Mouse (Mus musculus): Measurements from ENCODE around the gene Pcsk5.
A peak's percentile ranks its signal among the peaks of the same experiment; 100 is the strongest.
"Not testable (repeated sequence)": the region's sequence is repeated elsewhere in the genome, so short reads cannot be mapped to it uniquely, and the experiment has no call there.

Pcsk5 gene

GRCm38 (mm10) chr19:17482126-17482790 lies 355.2 kb downstream of the Pcsk5 start:
- no peak for DNase-seq (ENCODE audit: low spot score in 2 of 2)

GRCm38 (mm10) chr19:17479471-17479870 lies 358.0 kb downstream of the Pcsk5 start:
- DNase-seq (ENCODE audit: low spot score in 2 of 2) = no peak

- no peak for DNase-seq (ENCODE audit: low spot score in 2 of 2)
These were observed 361.4 kb downstream of the Pcsk5 start for GRCm38 (mm10) chr19:17476021-17476420.

GRCm38 (mm10) chr19:17473138-17473537 lies 364.3 kb downstream of the Pcsk5 start:
- not testable (repeated sequence) for DNase-seq (ENCODE audit: low spot score in 2 of 2)

DNA sequence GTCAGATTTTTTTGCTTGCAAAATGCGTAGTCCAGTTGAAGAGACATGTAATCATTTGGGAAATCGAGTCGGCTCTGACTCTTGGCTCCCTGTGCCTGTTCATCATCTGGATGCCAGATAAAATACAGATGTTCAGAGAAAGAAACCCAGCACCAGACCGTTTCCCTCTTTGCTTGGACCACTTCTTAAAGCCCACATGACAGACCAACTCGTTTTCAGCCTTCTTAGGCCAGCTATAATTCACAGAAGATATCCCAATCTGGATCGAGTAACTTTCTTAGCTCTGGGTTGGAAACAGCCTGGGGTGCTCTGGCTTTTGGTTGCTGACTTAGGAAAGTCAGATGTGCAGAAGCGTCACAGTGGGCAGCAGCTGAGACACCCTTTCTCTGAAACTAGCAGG lies 365.6 kb downstream of the Pcsk5 start:
- peak in 1 of 2 experiments; percentile 17 for DNase-seq (ENCODE audit: low spot score in 2 of 2)

GRCm38 (mm10) chr19:17471196-17471595 lies 366.2 kb downstream of the Pcsk5 start:
- DNase-seq (ENCODE audit: low spot score in 2 of 2) = no peak

GRCm38 (mm10) chr19:17467556-17468211 lies 369.7 kb downstream of the Pcsk5 start:
- DNase-seq (ENCODE audit: low spot score in 2 of 2) = no peak

DNA sequence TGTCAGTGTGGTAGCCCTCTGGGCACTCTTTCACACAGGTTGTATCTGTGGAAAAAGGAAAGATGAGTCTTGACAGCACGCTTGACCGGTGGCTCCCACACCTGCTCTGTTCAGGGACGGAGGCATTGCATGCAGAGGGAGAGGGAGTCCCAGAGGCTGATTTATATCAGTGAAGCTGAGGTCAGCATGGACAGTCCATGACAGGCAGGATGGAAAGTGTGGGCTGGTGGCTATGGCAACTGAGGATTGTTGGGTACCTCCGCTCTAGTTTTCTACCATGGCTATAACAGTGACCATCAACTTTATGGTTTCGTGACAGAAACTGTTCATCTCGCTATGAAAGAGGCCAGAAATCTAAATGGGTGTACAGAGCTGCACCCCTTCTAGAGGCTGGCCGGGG lies 385.4 kb downstream of the Pcsk5 start:
- no peak for DNase-seq (ENCODE audit: low spot score in 2 of 2)

DNA sequence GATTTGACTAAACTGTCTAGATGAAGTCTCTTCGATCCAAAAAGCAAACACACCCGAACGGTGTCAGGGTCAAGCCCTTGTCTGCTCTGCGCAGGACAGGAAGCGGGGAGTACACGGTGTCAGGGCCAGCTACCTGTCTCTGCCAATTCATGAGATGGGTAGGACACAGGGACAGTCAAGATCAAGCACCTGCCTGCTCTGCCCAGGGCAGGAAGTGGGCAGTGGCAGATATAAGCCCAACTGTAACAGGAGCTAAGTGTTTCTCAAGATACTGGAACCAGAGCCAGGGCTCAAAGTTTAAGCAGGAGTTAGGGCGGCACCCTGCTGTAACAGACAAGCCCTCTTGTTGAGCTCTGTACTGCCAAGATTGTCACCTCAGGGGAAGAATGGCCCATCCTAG lies 393.9 kb downstream of the Pcsk5 start:
- DNase-seq (ENCODE audit: low spot score in 2 of 2) = no peak

DNA sequence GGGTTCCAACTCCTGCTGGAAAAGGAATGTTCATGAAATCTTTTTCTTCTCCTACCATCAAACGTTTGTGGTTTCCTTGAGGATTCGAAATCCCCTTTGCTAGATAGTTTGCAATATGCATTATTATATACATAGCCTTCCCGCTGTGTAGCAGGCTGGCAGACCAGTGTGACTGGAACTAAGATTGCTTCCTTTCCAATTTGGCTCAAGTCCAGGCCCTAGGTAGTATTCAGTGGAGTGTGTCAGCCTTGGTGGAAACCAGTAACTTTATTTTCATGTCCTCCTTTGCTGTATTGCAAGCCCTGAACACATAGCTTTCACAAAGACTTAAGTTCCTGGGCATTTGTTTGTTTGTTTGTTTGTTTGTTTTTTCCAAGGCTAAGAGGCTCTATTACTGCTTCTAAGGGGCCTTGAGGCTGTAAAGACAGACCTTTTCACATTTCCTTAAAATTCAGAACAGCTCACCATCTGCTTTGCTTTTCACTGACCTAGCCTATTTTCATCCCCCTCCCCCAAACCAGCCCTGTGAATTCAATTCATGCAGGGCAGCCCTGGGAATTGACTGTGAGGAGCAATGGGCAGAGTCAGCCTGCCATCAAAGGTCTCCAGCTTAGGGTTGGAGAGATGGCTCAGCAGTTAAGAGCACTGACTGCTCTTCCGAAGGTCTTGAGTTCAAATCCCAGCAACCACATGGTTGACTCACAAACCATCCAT lies 397.8 kb downstream of the Pcsk5 start:
- no peak for DNase-seq (ENCODE audit: low spot score in 2 of 2)

DNA sequence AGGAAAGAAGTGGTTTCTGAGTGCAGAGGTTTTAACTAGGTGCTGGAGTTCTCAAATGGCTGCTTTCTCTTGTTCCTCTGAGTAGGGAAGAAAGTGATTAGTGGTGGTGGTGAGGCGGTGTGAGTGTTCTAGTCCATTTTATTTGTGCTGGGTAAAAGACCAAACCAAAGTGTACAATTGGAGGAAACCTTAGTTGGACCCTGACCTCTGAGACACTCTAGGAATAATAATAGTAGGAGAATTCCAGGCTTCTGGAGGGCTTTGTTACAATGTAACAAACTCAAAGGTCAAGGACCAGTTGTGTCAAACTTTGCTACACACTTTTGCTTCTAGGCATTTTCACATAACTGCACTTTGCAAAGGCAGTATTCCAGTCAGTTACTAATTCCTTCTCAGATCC lies 400.8 kb downstream of the Pcsk5 start:
- DNase-seq (ENCODE audit: low spot score in 2 of 2) = no peak

DNA sequence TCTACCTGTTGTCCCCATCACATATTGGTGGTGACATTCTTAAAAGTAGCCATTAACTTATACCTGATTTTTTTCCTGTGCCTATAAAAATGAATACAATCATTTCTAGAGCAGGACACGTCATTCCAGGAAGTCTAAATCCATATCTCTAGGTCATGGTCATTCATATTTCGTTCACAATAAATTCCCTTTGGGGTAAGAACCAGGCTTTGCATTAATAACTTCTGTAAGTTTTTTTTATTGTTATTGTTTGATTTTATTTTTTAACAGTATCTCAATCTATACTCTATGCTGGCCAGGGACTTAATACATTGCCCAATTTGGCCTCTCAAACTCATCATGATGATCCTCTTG lies 408.9 kb downstream of the Pcsk5 start:
- DNase-seq (ENCODE audit: low spot score in 2 of 2) = no peak

DNA sequence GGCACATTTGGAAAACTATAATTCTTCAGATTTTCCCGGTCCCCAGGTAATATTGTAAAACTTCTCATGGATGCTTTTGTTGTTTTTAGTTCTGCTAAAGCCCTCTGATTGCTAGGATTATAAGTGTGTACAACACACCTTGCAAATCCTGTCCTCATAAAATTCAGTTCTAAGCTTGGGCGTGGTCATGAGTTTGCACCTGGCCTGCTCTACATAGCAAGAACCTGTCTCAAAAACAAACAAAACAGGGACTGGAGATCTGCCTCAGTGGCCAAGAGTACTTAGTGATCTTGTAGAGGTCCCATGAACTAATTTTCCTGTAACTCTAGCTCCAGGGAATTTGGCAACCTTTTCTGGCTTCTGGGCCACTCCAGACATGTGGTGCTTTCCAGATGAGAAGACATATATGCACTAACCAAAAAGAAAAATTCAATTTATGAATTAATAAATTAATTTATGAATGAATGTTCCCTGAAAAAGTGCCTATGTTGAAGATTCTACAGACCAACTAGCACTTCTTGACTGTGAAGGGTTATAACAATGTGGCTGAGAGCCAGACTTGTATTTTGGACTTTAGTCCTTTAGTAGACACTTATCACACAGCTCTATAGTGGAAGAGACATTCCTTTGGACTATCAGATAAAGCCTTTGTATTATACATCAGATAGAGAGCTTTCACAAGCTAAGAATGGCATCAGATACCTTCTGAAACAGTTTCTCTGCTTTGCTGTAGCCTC lies 409.4 kb downstream of the Pcsk5 start:
- DNase-seq (ENCODE audit: low spot score in 2 of 2) = no peak

DNA sequence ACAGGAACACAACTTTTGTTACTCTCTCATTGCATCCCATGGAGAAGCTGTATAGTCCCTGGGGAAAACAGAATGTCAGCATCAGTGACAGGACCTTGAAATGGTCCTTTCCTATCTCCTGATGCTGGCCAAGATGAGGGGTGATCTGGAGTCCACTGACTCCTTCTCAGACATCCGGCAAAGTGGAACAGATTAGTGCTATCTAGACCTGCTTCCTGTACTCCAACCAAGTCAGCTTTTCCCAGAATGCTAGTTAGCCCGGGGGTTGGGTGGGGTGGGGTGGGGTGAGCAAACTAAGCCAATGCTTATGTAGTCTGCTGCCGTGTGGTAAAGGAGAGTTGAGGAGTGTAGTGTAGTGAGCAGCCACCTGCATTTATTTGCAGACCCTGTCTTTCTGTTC lies 414.1 kb downstream of the Pcsk5 start:
- DNase-seq (ENCODE audit: low spot score in 2 of 2) = no peak

DNA sequence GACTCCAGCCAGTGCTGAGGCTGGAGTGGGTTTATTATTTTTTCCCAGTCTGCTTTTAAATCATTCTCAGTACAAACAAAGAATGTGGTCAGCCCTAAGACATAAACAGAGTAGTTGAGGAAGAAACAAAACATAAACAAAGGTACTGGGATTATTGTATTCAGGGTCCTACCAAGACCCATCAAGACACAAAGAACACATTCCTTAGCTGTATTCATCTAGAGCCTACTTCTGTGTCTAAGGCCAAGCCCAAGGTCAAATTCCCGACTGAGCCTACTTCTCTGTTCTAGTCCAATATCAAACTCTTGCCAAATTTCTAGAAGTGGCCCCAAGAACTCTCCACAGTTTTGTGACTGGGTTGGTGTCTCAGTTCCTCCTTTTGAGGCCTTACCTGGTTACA lies 419.6 kb downstream of the Pcsk5 start:
- DNase-seq (ENCODE audit: low spot score in 2 of 2) = no peak

GRCm38 (mm10) chr19:17412915-17413459 lies 424.4 kb downstream of the Pcsk5 start:
- no peak for DNase-seq (ENCODE audit: low spot score in 2 of 2)

DNA sequence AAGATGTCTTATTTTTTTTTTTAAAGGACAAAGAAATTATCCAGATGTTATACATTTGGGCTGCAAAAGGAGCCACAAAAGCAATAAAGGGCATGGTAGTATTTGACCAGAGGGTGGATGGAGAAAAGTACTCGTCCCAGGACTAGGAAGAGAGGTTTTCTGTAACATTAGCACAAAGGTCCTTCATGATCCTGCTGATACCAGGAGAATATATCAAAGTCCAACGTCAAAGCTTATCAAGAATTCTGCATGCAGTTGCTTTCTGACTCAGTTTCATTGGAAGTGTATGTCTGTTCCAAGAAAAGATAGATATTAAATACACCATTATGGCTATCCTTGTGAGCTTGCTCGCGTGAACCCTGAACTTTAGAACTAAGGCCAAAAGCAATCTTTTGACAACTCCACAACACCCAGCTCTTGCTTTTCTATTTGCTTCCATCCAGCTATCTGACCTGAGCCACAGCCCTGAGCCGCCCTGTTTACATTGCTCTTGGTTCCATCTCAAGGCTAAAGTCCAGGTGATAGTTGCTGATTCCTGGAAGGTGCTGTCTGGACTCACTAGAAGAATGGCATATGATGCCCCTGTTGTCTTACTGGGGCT lies 426.9 kb downstream of the Pcsk5 start:
- no peak for DNase-seq (ENCODE audit: low spot score in 2 of 2)

DNA sequence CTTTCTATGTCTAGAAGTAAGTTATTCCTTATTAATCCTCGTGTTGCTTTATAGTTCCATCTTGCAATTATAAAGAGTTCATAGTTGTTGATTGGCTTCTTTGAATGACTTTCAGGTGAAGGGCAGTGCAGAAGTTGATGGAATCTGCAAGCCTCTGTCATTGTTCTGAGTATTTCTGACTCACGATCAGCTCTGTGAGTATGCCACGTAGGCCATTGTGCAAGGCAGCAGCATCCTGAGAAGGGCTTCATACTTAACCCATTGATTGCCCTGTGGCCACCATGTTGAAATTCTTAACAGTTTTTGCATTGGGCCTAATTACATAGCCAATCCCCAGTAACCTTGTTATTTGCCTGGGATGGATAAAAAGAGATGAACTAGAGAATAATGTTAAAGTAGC lies 428.1 kb downstream of the Pcsk5 start:
- no peak for DNase-seq (ENCODE audit: low spot score in 2 of 2)

DNA sequence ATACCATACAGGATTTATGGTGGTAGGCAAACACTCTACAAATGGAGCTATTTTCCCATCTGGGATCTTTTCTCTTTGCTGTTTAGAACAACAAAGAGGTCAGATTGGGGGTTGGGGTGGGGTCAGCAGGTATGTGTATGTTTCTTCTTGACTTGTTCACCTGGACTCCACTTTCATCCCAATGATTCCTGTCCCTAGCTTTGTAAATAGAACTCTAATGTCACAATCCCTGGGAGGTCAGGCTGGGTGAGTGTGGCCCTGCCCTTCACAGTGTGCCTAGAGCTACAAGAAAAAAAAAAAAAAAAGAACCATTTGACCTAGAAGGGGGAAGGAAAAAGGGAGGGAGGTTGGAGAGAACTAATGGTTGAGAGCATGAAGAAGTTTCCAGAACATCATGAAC lies 428.8 kb downstream of the Pcsk5 start:
- DNase-seq (ENCODE audit: low spot score in 2 of 2) = no peak

GRCm38 (mm10) chr19:17406823-17407222 lies 430.6 kb downstream of the Pcsk5 start:
- no peak for DNase-seq (ENCODE audit: low spot score in 2 of 2)

- DNase-seq (ENCODE audit: low spot score in 2 of 2) = no peak
These were observed 434.3 kb downstream of the Pcsk5 start for GRCm38 (mm10) chr19:17403175-17403574.

- DNase-seq (ENCODE audit: low spot score in 2 of 2) = no peak
These were observed 436.9 kb downstream of the Pcsk5 start for GRCm38 (mm10) chr19:17400571-17400970.
